Mouse (Mus musculus) liver, embryonic 14.5 days (tissue): ENCODE data around the gene Olfr1322. TPM values are rescaled to one million over a fixed set of nuclear protein-coding genes. Genes with fewer than 3 reads are reported as not detected.

Experiments used
- ATAC-seq: fragments of 200-750 bp; cut with Nextera tagmentation; 2 replicates; pipeline ENCODE4 v1.8.0; 2017; ENCODE audit warnings: moderate number of reproducible peaks, mild to moderate bottlenecking, moderate library complexity; ENCODE audit not compliant: insufficient read depth
- DNase-seq, 3 experiments: peaks; one replicate each; pipeline ENCODE4 v3.0.0-alpha.2; 2012 to 2013; ENCODE audit warnings: low read depth in 3 of 3, low spot score in 3 of 3
- H3K27ac ChIP-seq: fragments of 300-500 bp; sonication (generic); 2 replicates; pipeline ENCODE4 v1.5.1; 2014; ENCODE audit warnings: moderate library complexity, mild to moderate bottlenecking, control low read depth, inconsistent platforms
- H3K27me3 ChIP-seq: fragments of 300-500 bp; sonication (generic); 2 replicates; pipeline ENCODE4 v1.6.1; 2014; ENCODE audit warnings: mild to moderate bottlenecking, low read length, moderate library complexity; ENCODE audit not compliant: control insufficient read depth, insufficient read depth
- H3K36me3 ChIP-seq: fragments of 300-500 bp; sonication (generic); replicated peaks from 2 replicates; pipeline ENCODE4 v1.6.1; 2014; ENCODE audit warnings: low read depth; ENCODE audit not compliant: control insufficient read depth, insufficient read depth
- H3K4me1 ChIP-seq, 2 experiments: fragments of 200-500 bp in 1 of 2; fragments of 300-500 bp in 1 of 2; sonication (generic) in 1 of 2; replicated peaks; 2 replicates each; pipeline ENCODE4 v1.6.1; 2012 to 2014; ENCODE audit warnings: antibody characterized with exemption in 1 of 2, inconsistent platforms in 1 of 2, low read length in 1 of 2; ENCODE audit not compliant: control insufficient read depth in 2 of 2, insufficient read depth in 2 of 2
- H3K4me2 ChIP-seq: fragments of 300-500 bp; sonication (generic); 2 replicates; pipeline ENCODE4 v1.6.1; 2014; ENCODE audit warnings: low read depth, mild to moderate bottlenecking, control low read depth, moderate library complexity
- H3K4me3 ChIP-seq, 2 experiments: fragments of 200-500 bp in 1 of 2; fragments of 300-500 bp in 1 of 2; sonication (generic) in 1 of 2; 2 replicates each; pipeline ENCODE4 v1.5.1; 2012 to 2014; ENCODE audit warnings: low read depth in 2 of 2, low read length in 2 of 2, mild to moderate bottlenecking in 2 of 2, control low read depth in 1 of 2, inconsistent platforms in 1 of 2, moderate library complexity in 1 of 2; ENCODE audit not compliant: insufficient read depth in 1 of 2
- H3K9ac ChIP-seq: fragments of 300-500 bp; sonication (generic); replicated peaks from 2 replicates; pipeline ENCODE4 v1.6.1; 2014; ENCODE audit warnings: mild to moderate bottlenecking, control low read depth, moderate library complexity
- H3K9me3 ChIP-seq: fragments of 300-500 bp; sonication (generic); 2 replicates; pipeline ENCODE4 v1.6.1; 2016; ENCODE audit warnings: low read length, mixed read lengths; ENCODE audit not compliant: control insufficient read depth
- CTCF ChIP-seq: IDR thresholded peaks from 2 replicates; pipeline ENCODE4 v1.5.1; 2016; ENCODE audit warnings: antibody characterized with exemption, low read depth, control low read depth
- EP300 ChIP-seq: IDR thresholded peaks from 2 replicates; pipeline ENCODE4 v1.6.1; 2016; ENCODE audit warnings: antibody characterized with exemption, low read depth
- WGBS: fragments of 180-500 bp; shearing (Covaris S2); extraction: QIAGEN DNeasy Blood & Tissue Kit; methylation state at CpG from one replicate; pipeline ENCODE4 v1.1.7; 2014; ENCODE audit not compliant: insufficient replicate concordance; 5-methylcytosine and 5-hydroxymethylcytosine counted together
- polyA plus RNA-seq, 2 experiments: library from polyadenylated mRNA; depleted of rRNA in 1 of 2; stranded (reverse) in 1 of 2; unstranded in 1 of 2; fragments of >200 nt; fragmentation: Nextera tagmentation in 1 of 2; extraction: Ambion mirVana in 1 of 2; gene quantifications; 2 replicates each; pipeline versions ENCODE4 v1.2.1 to v1.2.3; 2012 to 2014

Olfr1322 gene
- polyA plus RNA-seq (2012; rRNA removed) = not detected in 2 replicates
- not detected in 2 replicates for polyA plus RNA-seq (2014; fragmentation: Nextera tagmentation; extraction: Ambion mirVana)

DNA sequence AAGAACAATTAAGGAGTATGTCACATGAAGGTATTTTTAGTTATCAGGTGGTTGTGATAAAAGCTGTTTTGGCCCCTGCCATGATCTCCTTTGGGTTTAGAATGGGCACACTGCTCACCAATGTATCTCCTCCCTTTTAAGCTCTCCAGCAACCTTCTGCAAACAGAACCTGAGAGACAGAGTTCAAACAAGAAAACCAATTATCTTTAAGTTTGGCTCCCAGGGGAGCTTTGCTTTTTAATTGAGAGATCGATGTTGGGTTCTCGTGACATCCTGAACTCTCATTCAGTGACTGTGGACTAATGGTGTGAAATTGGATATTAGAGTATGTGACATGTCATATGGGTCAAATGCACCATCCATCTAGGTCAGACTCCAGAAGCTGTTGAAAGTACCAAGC is at the start of gene Olfr1322:
Gene Olfr1322, minus strand, starts transcription at position 101 of the 400 bp plus-strand sequence.
- ATAC-seq (no peak), DNase-seq (no peak)
- Histone ChIP-seq H3K4me3 (no peak within 1 kb of the TSS), H3K4me1 (no peaks in the 10 kb centered on the region), H3K27me3 (no peaks in the 10 kb centered on the region), H3K9ac (no peak within 1 kb of the TSS), H3K27ac (no peak within 1 kb of the TSS), H3K4me2 (no peak within 1 kb of the TSS), H3K9me3 (no peaks in the 10 kb centered on the region), H3K36me3 (no peaks in the 10 kb centered on the region)
- WGBS = 51% methylated on average over 2 of the region's 2 CpGs
- no peak for TF ChIP-seq CTCF
- no peak for TF ChIP-seq EP300

DNA sequence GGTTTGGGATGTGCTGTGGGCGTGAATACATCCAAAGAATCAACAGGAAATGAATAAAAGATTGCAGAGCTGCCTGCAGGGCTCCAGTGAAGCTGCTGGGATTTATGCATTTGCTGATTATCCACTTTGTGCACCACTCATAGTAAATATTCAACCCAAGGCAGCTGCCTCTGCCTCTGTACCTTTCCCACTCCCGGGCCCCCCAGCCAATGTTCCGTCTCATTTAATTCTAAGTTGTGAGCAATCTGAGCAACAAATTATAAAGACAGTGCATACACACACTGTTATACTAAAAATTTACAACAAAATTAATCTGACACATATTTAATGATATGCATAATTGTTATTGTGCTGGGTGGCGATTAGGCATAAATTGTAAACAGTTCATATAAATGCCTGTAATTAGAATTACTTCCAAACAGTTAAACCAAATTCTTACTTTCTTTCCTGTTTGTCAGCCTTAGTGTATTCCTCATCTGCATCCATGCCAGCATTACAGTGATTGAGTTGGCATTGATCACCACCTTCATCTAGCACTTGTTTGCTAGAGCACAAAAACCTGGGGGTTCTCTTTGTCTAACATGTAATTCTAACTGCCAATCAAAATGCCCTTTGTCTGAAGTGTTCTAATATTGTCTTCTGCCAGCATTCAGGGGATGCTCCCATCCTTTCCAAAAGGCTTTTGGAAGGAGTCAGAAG is 13.5 kb downstream of the Olfr1322 start:
- Histone ChIP-seq H3K4me1 (no peaks in the 10 kb centered on the region), H3K36me3 (no peaks in the 10 kb centered on the region), H3K27me3 (no peaks in the 10 kb centered on the region), H3K9ac (no peak overlapping the region), H3K4me2 (no peak overlapping the region), H3K27ac (no peak overlapping the region), H3K9me3 (no peaks in the 10 kb centered on the region), H3K4me3 (no peak overlapping the region)
- no peak for TF ChIP-seq EP300
- TF ChIP-seq CTCF = no peak
- WGBS = 58% methylated on average over 4 of the region's 4 CpGs
- ATAC-seq (no peak), DNase-seq (no peak)

Other genes with a start within 250 kb of the Olfr1322 start
- gene Olfr1320, start 219.2 kb downstream of the Olfr1322 start, polyA plus RNA-seq (2012; rRNA removed) = not detected in 2 replicates
- gene Olfr1320, start 219.2 kb downstream of the Olfr1322 start, polyA plus RNA-seq (2014; fragmentation: Nextera tagmentation; extraction: Ambion mirVana) = not detected in 2 replicates
- gene Olfr1321, start 156.4 kb downstream of the Olfr1322 start, polyA plus RNA-seq (2012; rRNA removed) = not detected in 2 replicates
- gene Olfr1321, start 156.4 kb downstream of the Olfr1322 start, polyA plus RNA-seq (2014; fragmentation: Nextera tagmentation; extraction: Ambion mirVana) = not detected in 2 replicates
- gene Igsf1, start 93.7 kb downstream of the Olfr1322 start, polyA plus RNA-seq (2012; rRNA removed) = 24.6 and 26.6 TPM in 2 replicates
- gene Igsf1, start 93.7 kb downstream of the Olfr1322 start, polyA plus RNA-seq (2014; fragmentation: Nextera tagmentation; extraction: Ambion mirVana) = 35.6 and 39.1 TPM in 2 replicates
- gene Olfr1323, start 127.9 kb upstream of the Olfr1322 start, polyA plus RNA-seq (2012; rRNA removed) = not detected in 2 replicates
- gene Olfr1323, start 127.9 kb upstream of the Olfr1322 start, polyA plus RNA-seq (2014; fragmentation: Nextera tagmentation; extraction: Ambion mirVana) = not detected in 2 replicates